Mouse (Mus musculus) erythroblast, embryonic 14.5 days (primary cell): ENCODE data around the gene Rabl3.

Experiments used
- GATA1 ChIP-seq: IDR thresholded peaks from 2 replicates; pipeline ENCODE4 v1.6.1; 2012; ENCODE audit warnings: low read length, inconsistent platforms, mixed read lengths
- TAL1 ChIP-seq: IDR thresholded peaks from 3 replicates; pipeline ENCODE4 v1.6.1; 2012; ENCODE audit warnings: low read length, inconsistent platforms, mixed read lengths

GRCm38 (mm10) chr16:37514644-37515043 is 25.0 kb upstream of the Rabl3 start:
- no peak for TF ChIP-seq TAL1
- no peak for TF ChIP-seq GATA1
